Mouse (Mus musculus): Measurements from ENCODE around the gene Kcnj10.

- TF ChIP-seq POLR2A (IDR thresholded peaks at IDR 0.05; ENCODE audit: control insufficient read depth, low read depth, low read length) (no peak), CTCF (IDR thresholded peaks at IDR 0.05; ENCODE audit: control insufficient read depth, insufficient read depth, insufficient replicate concordance, low read depth, low read length) (peak; percentile 86; the same call in 1 of the 2 replicates)
Measured at GRCm38 (mm10) chr1:172309699-172310398, 31.2 kb upstream of the Kcnj10 start.
